Comparison of ENCODE assay signal across 7 mouse cellular contexts in the genomic region with DNA sequence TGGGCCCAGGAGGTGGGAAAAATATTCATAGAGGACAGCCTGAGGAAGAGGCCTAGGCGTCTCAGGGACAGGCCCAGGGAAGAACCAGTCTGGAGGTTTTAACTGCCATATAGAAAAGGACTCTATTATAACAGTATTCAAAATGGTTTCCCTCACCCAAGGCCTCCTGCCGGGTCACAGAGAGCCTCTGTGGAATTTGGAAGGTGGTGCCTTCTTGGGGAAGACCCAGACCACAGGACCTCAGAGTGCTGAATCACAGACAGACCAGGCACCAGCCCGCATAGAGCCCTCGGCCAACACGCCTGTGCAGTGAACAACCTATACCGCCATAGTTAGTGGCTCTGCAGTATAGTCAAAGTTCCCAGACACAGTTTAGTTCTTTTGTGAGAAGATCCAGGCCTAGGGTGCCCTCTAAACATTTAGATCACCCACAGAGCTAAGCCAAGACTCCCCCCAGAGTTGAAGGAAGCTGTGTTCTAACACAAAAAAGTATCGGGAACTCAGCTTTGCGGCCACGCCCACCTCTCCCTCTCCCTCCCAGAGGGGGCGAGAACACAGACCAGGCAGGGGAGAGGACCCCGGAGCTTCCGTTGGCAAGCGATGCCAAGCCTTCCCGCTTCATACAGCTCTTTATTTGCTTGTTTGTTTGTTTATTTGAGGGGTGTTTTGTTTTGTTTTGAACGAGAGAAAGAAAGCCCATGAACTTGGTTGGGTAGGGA.
DNase-seq lines count a peak whose midpoint lies in the region; ATAC-seq and TF ChIP-seq lines count a peak whose summit lies in the region.

No protein-coding gene starts in this region.

- TF ChIP-seq CTCF in ES-Bruce4 (IDR thresholded peaks at IDR 0.05; ENCODE audit: low read depth, low read length), result no peak
- TF ChIP-seq CTCF in forebrain, postnatal 0 days (IDR thresholded peaks at IDR 0.05; ENCODE audit: low read depth), result no peak

- WGBS in forebrain, postnatal 0 days, result 18% methylated on average over 15 of the region's 15 CpGs
- WGBS in liver, embryonic 15.5 days (ENCODE audit: insufficient replicate concordance), result 23% methylated on average over 15 of the region's 15 CpGs

- H3K4me3 ChIP-seq in ES-Bruce4 (ENCODE audit: low read depth, low read length), result no peak overlapping the region
- H3K4me3 ChIP-seq in forebrain, postnatal 0 days (ENCODE audit: low read depth, low read length), result 0 out of 2 replicates have a peak overlapping the region, but pooled peaks have one; percentile 17
- H3K4me3 ChIP-seq in liver, embryonic 15.5 days (replicated peaks), result peak overlapping the region; percentile 23; the same call in 1 of the 2 replicates

- peaks cover 8% of the 10 kb centered on the region for H3K4me1 ChIP-seq in ES-Bruce4 (ENCODE audit: control insufficient read depth, insufficient read depth, low read length)
- H3K4me1 ChIP-seq in forebrain, postnatal 0 days (ENCODE audit: insufficient read depth), result peaks cover 22% of the 10 kb centered on the region
- peaks cover 10% of the 10 kb centered on the region; the same call in 1 of the 2 replicates for H3K4me1 ChIP-seq in liver, embryonic 15.5 days (replicated peaks)

- H3K27me3 ChIP-seq in ES-Bruce4 (ENCODE audit: control insufficient read depth, insufficient read depth, low read length, poor library complexity, severe bottlenecking), result no peaks in the 10 kb centered on the region
- no peaks in the 10 kb centered on the region for H3K27me3 ChIP-seq in forebrain, postnatal 0 days (ENCODE audit: insufficient read depth, low read length)
- no peaks in the 10 kb centered on the region for H3K27me3 ChIP-seq in liver, embryonic 15.5 days

- peak overlapping the region; percentile 48 for H3K9ac ChIP-seq in ES-Bruce4 (ENCODE audit: low read depth, poor library complexity, severe bottlenecking)
- no peak overlapping the region for H3K9ac ChIP-seq in forebrain, postnatal 0 days
- H3K9ac ChIP-seq in liver, embryonic 15.5 days, result no peak overlapping the region

- peak; percentile 51 for DNase-seq in 3134 (ENCODE audit: extremely low read depth, insufficient read length, low spot score)
- peak; percentile 36 for DNase-seq in forebrain, postnatal 0 days
- DNase-seq in urinary bladder, postnatal 4 days (ENCODE audit: low spot score in 2 of 2), result no peak
- no peak for DNase-seq in gastrocnemius, adult 18-20 months (ENCODE audit: low spot score)
- DNase-seq in layer of hippocampus, adult 11-12 months (ENCODE audit: low spot score), result no peak

- no peak for ATAC-seq in forebrain, postnatal 0 days
- ATAC-seq in liver, embryonic 15.5 days (ENCODE audit: insufficient read depth), result no peak

- H3K4me2 ChIP-seq in forebrain, postnatal 0 days (ENCODE audit: low read depth), result peak overlapping the region; percentile 55
- H3K4me2 ChIP-seq in liver, embryonic 15.5 days, result peak overlapping the region; percentile 48

- TF ChIP-seq POLR2A in ES-Bruce4 (IDR thresholded peaks at IDR 0.05; ENCODE audit: insufficient read depth, low read length), result no peak

- TF ChIP-seq EP300 in ES-Bruce4 (IDR thresholded peaks at IDR 0.05; ENCODE audit: insufficient read depth, low read depth, low read length), result no peak

- H3K27ac ChIP-seq in ES-Bruce4 (ENCODE audit: insufficient read depth, low read length), result peak overlapping the region; percentile 71
- no peak overlapping the region for H3K27ac ChIP-seq in forebrain, postnatal 0 days (ENCODE audit: low read depth, low read length)
- no peak overlapping the region for H3K27ac ChIP-seq in liver, embryonic 15.5 days (replicated peaks)

- H3K9me3 ChIP-seq in ES-Bruce4 (replicated peaks; ENCODE audit: control insufficient read depth, insufficient read depth, low read length, poor library complexity, severe bottlenecking), result no peaks in the 10 kb centered on the region
- no peaks in the 10 kb centered on the region for H3K9me3 ChIP-seq in forebrain, postnatal 0 days (ENCODE audit: low read length)
- no peaks in the 10 kb centered on the region for H3K9me3 ChIP-seq in liver, embryonic 15.5 days (replicated peaks)

- H3K36me3 ChIP-seq in ES-Bruce4 (ENCODE audit: control insufficient read depth, insufficient read depth, low read length, poor library complexity, severe bottlenecking), result no peaks in the 10 kb centered on the region
- no peaks in the 10 kb centered on the region for H3K36me3 ChIP-seq in forebrain, postnatal 0 days (ENCODE audit: insufficient read depth)
- no peaks in the 10 kb centered on the region for H3K36me3 ChIP-seq in liver, embryonic 15.5 days (replicated peaks)

Comparison
In these comparisons a context has a peak if more than half of its experiments do, and no peak if none do; other contexts are left out.
1. DNase-seq: peak in 3134 (single experiment) and forebrain, postnatal 0 days (single experiment); none in urinary bladder, postnatal 4 days (0 of 2), gastrocnemius, adult 18-20 months (single experiment) and layer of hippocampus, adult 11-12 months (single experiment).